Mouse (Mus musculus) adrenal gland (tissue): ENCODE measurements around the gene Cd180.

Experiments
- intact Hi-C: fragments of 180-260 bp; cut with DNase I; formaldehyde crosslinking; loops from one replicate; pipeline ENCODE4 v1.15.1; 2025

Cd180 gene

DNA sequence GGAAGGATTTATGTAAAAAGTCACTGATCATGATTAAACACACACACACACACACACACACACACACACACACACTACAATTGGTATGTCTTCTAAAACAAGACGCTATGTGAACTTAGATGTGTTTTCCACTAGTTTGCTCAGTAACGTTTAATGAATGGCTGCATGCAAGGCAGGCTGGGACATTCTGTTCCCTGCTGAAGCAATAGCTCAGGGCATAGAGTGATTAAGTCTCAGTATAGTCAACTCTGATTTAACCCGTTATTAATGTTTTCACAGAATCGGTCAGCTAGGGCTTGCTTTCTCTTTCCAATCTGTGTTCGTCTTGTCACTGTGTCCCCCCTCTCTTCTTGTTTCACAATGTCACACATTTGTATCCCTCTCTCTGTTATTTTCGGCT, 82.1 kb downstream of the Cd180 start:
- intact Hi-C loops = no loop called here

DNA sequence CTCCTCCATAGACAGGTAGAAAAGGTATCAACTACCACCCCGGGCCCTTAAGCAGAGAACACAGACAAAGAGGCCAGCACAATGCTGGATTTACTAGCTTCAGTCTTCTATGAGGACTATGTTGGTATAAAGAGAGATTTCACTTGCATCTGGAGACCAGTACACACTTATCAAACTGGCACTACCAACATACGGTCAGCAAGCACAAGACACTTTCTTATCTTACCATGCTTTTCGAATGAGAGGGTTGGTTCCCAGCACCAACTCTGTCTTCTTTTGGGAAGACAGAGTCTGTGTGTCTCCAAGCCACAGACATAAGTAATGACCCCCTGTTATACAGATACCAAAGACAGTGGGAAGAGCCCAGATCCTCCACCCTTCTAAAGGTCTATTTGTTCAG, 85.5 kb downstream of the Cd180 start:
- intact Hi-C loops = no loop called here

- intact Hi-C loops = no loop called here
These were observed 85.9 kb downstream of the Cd180 start for GRCm38 (mm10) chr13:102779275-102779674.

- intact Hi-C loops = no loop called here
These were observed 90.4 kb downstream of the Cd180 start for GRCm38 (mm10) chr13:102783531-102784310.

- intact Hi-C loops = no loop called here
These were observed 93.4 kb downstream of the Cd180 start for GRCm38 (mm10) chr13:102786666-102787230.
